Mouse (Mus musculus): ENCODE measurements at regions not wholly inside any gene's neighbourhood (a gene's known extent, or its start where the extent isn't known, plus 50 kb on each side); places are given as distances from the start of the nearest gene placed in this dataset.

- TF ChIP-seq CTCF (IDR thresholded peaks at IDR 0.05) (no peak), EP300 (IDR thresholded peaks at IDR 0.05) (no peak)
Observed at GRCm38 (mm10) chr1:78016541-78017267, 180.2 kb downstream of the Pax3 start.

Measured in lung, postnatal 0 days (tissue).